Mouse (Mus musculus) heart, postnatal 25 days (tissue): ENCODE measurements around the gene Gm10842. TPM values are rescaled to one million over a fixed set of nuclear protein-coding genes. Genes with fewer than 3 reads are reported as not detected.

Source experiments
- DNase-seq: peaks from one replicate; pipeline ENCODE4 v3.0.0; 2022; ENCODE audit warnings: low spot score
- intact Hi-C: fragments of 180-260 bp; cut with DNase I; formaldehyde crosslinking; loops from one replicate; pipeline ENCODE4 v1.15.1; 2025
- total RNA-seq, 2 experiments: library from RNA; stranded (reverse); gene quantifications; 2 replicates each; pipeline ENCODE4 v1.2.3; 2021

Gene Gm10842
- total RNA-seq, 2 experiments from 2014 or later, result not detected

DNA sequence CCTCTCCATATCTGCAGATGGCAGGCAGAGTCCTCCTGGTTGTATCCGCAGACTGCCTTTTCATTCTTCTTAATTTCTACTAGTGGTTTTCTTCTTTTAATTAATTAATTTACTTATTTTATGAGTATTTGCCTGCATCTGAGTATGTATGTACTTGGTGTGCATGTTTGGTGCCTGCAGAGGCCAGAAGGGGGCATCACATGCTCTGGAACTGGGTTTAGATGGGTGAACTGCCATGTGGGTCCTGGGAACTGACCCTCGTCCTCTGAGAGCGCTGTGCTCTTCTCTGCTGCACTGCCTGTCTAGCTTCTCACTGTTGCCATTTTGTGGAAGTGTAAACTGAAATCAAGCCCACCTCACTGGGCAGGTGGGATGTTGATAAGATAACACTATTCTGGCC is 38.0 kb downstream of the Gm10842 start:
- no peak for DNase-seq
- intact Hi-C loops, result no loop called here

DNA sequence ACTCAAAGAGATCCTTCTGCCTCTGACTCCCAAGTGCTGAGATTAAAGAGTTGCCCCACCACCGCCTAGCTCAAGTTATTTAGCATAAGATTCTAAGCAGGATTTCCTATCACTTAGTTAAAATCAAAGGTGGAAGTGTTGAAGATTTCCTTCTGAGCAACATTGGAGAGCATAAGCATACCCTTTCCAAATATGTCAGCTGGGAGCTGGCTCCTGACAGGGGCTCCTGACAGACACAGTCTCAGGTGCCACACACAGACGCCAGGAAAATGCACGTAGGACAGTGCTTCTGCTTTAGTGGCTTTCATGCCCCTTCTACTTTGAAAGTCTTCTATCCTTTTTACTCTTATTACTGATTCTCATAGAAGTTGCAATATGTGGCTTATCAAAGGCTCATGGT is 45.5 kb downstream of the Gm10842 start:
- intact Hi-C loops, result no loop called here
- no peak for DNase-seq

Other genes starting within 250 kb of the Gm10842 start
- not detected for gene Efcab3, start 83.3 kb upstream of the Gm10842 start, total RNA-seq
- gene Mettl2, start 20.5 kb upstream of the Gm10842 start, total RNA-seq, result 10 to 100 TPM in 1 of 2 experiments, 1 to 10 TPM in 1; 9.7 to 10.3 TPM
- 10 to 100 TPM; 38.7 to 44.2 TPM for gene Tlk2, start 31.9 kb downstream of the Gm10842 start, total RNA-seq
- 10 to 100 TPM; 20.9 to 23.4 TPM for gene Mrc2, start 145.8 kb downstream of the Gm10842 start, total RNA-seq